Mouse (Mus musculus) embryo, embryonic 9.5 days (tissue): ENCODE measurements around the gene Wnt10a.

Source experiments
- DNase-seq: peaks from one replicate; pipeline ENCODE4 v3.0.0-alpha.2; 2017; ENCODE audit errors: extremely low spot score

Gene Wnt10a

GRCm38 (mm10) chr1:74791249-74791648, at the start of gene Wnt10a:
TSS of gene Wnt10a (plus strand) at chr1:74791516.
- DNase-seq, result no peak

- DNase-seq, result no peak
Measured at GRCm38 (mm10) chr1:74747335-74747734, 44.0 kb upstream of the Wnt10a start.

GRCm38 (mm10) chr1:74748643-74749271, 42.6 kb upstream of the Wnt10a start, which contains the start of gene Prkag3:
TSS of gene Prkag3 (minus strand) at chr1:74749221.
- DNase-seq, result peak; percentile 57

GRCm38 (mm10) chr1:74749301-74749700, 42.0 kb upstream of the Wnt10a start:
- DNase-seq, result no peak

- DNase-seq, result no peak
Measured at GRCm38 (mm10) chr1:74750683-74751082, 40.6 kb upstream of the Wnt10a start.

GRCm38 (mm10) chr1:74752150-74752549, 39.2 kb upstream of the Wnt10a start:
- no peak for DNase-seq

GRCm38 (mm10) chr1:74752833-74753232, 38.5 kb upstream of the Wnt10a start:
- DNase-seq, result no peak

- DNase-seq, result no peak
Measured at GRCm38 (mm10) chr1:74753266-74753974, 37.9 kb upstream of the Wnt10a start.

- no peak for DNase-seq
Measured at GRCm38 (mm10) chr1:74754175-74754785, 37.0 kb upstream of the Wnt10a start.

- DNase-seq, result no peak
Measured at GRCm38 (mm10) chr1:74759773-74760172, 31.5 kb upstream of the Wnt10a start.

GRCm38 (mm10) chr1:74763081-74763480, 28.2 kb upstream of the Wnt10a start:
- peak; percentile 71 for DNase-seq

GRCm38 (mm10) chr1:74770727-74771466, 20.4 kb upstream of the Wnt10a start:
- no peak for DNase-seq

- DNase-seq, result no peak
Measured at GRCm38 (mm10) chr1:74771467-74771844, 19.9 kb upstream of the Wnt10a start.

GRCm38 (mm10) chr1:74771845-74771930, 19.6 kb upstream of the Wnt10a start, which contains the start of gene Wnt6:
TSS of gene Wnt6 (plus strand) at chr1:74771892.
- no peak for DNase-seq

- no peak for DNase-seq
Measured at GRCm38 (mm10) chr1:74771931-74772620, 19.2 kb upstream of the Wnt10a start.

GRCm38 (mm10) chr1:74773136-74773535, 18.2 kb upstream of the Wnt10a start:
- DNase-seq, result peak; percentile 82

GRCm38 (mm10) chr1:74774062-74774461, 17.3 kb upstream of the Wnt10a start:
- no peak for DNase-seq

- no peak for DNase-seq
Measured at GRCm38 (mm10) chr1:74775816-74776215, 15.5 kb upstream of the Wnt10a start.

GRCm38 (mm10) chr1:74778934-74779486, 12.3 kb upstream of the Wnt10a start:
- no peak for DNase-seq

- no peak for DNase-seq
Measured at GRCm38 (mm10) chr1:74782045-74782444, 9.3 kb upstream of the Wnt10a start.

GRCm38 (mm10) chr1:74783554-74783953, 7.8 kb upstream of the Wnt10a start:
- DNase-seq, result no peak
